Mouse (Mus musculus) hindbrain, embryonic 10.5 days (tissue): Measurements from ENCODE around the gene Polr3a. TPM values are rescaled to one million over a fixed set of nuclear protein-coding genes. Genes with fewer than 3 reads are reported as not detected.
A peak's percentile ranks its signal among the peaks of the same experiment; 100 is the strongest.
"Not testable (repeated sequence)": the region's sequence is repeated elsewhere in the genome, so short reads cannot be mapped to it uniquely, and the experiment has no call there.

ENCODE experiments used
- DNase-seq: peaks from one replicate; pipeline ENCODE4 v3.0.0-alpha.2; 2017; ENCODE audit warnings: low spot score
- H3K27ac ChIP-seq: fragments of 300-500 bp; sonication (generic); 2 replicates; pipeline ENCODE4 v1.5.1; 2016; ENCODE audit warnings: mild to moderate bottlenecking, moderate library complexity
- H3K27me3 ChIP-seq: fragments of 300-500 bp; sonication (generic); 2 replicates; pipeline ENCODE4 v1.6.1; 2016; ENCODE audit warnings: mild to moderate bottlenecking; ENCODE audit not compliant: poor library complexity, insufficient read depth, severe bottlenecking
- H3K36me3 ChIP-seq: fragments of 300-500 bp; sonication (generic); 2 replicates; pipeline ENCODE4 v1.6.1; 2016; ENCODE audit warnings: mild to moderate bottlenecking, moderate library complexity
- H3K4me1 ChIP-seq: fragments of 300-500 bp; sonication (generic); replicated peaks from 2 replicates; pipeline ENCODE4 v1.6.1; 2016; ENCODE audit warnings: mild to moderate bottlenecking
- H3K4me3 ChIP-seq: fragments of 300-500 bp; sonication (generic); 2 replicates; pipeline ENCODE4 v1.5.1; 2016; ENCODE audit warnings: mild to moderate bottlenecking, moderate library complexity
- H3K9me3 ChIP-seq: fragments of 300-500 bp; sonication (generic); 2 replicates; pipeline ENCODE4 v1.6.1; 2016; ENCODE audit warnings: mild to moderate bottlenecking, moderate library complexity
- WGBS: fragments of 180-500 bp; shearing (Covaris S2); methylation state at CpG from one replicate; pipeline ENCODE4 v1.1.7; 2016; 5-methylcytosine and 5-hydroxymethylcytosine counted together
- polyA plus RNA-seq: library from polyadenylated mRNA; unstranded; fragments of >200 nt; fragmentation: Nextera tagmentation; extraction: Ambion mirVana; gene quantifications from 2 replicates; pipeline ENCODE4 v1.2.1, GENCODE M21; 2016

The Polr3a gene
- polyA plus RNA-seq, 1 experiment from 2014 or later, result 19.2 TPM

DNA sequence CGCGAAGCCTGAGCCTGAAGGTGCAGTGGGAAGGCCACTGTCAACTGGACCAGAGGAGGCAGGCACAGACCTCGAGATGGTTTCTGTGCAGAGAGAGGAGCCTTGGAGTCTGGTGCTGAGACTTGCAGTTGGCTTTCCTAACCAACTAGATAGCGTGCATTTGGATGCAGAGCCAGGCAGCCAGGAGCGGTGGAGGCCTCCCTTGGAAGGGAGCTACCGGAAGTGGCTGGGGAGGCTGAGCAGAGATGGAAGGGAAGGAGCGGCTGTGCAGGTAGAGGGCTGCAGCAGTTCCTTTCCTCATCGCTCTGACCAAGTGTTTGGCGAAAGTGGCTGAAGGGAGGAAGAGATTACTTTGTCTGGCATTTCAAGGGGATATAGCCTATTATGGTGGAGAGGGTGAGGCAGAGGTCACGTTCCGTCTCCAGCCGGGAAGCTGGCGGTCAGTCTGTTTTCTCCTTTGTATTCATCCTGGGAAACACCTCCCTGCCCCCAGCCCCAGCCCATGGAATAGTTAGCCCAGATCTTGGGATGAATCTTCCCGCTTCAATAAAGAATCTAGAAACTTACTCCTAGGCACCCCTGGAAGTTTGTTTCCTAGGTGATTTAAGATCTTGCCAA lies 20.7 kb upstream of the Polr3a start:
- Histone ChIP-seq H3K4me3 (no peak overlapping the region; the same call in 1 of the 2 replicates), H3K4me1 (peaks cover 25% of the 10 kb centered on the region), H3K27me3 (peaks cover 9% of the 10 kb centered on the region; the same call in 1 of the 2 replicates), H3K27ac (peak overlapping the region; percentile 74), H3K9me3 (peaks cover 10% of the 10 kb centered on the region), H3K36me3 (no peaks in the 10 kb centered on the region)
- 24% methylated on average over 14 of the region's 14 CpGs for WGBS
- no peak for DNase-seq

DNA sequence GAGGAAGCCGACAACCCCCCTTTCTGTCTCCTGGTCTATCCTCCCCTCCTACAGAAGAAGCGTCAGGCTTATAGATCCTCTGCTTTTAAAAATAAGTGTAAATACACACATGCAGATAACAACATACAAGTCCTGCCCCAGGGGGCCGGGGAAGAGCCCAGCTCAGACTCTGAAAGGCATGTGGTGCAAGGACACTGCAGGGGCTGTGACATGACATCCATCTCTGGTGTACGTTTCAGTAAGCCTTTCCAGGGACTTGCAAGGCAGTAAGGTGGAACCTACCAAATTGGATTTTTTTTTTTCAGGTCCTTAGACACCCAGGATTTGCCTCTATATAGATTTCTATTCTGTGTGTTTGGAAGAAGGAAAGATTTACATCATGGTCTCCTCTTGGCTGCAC lies 14.4 kb upstream of the Polr3a start:
- no peak for DNase-seq
- WGBS, result 58% methylated on average over 4 of the region's 4 CpGs
- Histone ChIP-seq H3K27ac (peak overlapping the region; percentile 90), H3K9me3 (peaks cover 5% of the 10 kb centered on the region; the same call in 1 of the 2 replicates), H3K36me3 (peaks cover 34% of the 10 kb centered on the region), H3K27me3 (no peaks in the 10 kb centered on the region), H3K4me1 (peaks cover 15% of the 10 kb centered on the region), H3K4me3 (no peak overlapping the region)

DNA sequence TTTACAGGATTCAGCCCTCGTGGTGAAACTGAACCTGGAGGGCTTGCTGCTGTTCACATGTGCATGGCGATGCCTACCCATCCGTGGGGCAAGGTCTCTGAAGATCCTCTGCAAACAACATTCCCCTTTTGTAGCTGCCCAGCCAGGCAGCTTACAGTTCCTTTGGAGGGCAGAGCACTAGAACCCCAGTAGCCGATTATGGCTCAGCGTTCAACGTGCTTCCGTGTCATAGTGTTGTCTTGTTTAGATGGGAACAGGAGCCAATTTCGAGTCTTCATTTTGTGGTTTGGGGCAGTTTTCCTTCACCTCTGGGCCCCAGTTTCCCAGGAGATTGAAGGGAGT lies 14.0 kb upstream of the Polr3a start:
- peak overlapping the region; percentile 29 for H3K4me3 ChIP-seq
- WGBS, result 14% methylated on average over 8 of the region's 8 CpGs

DNA sequence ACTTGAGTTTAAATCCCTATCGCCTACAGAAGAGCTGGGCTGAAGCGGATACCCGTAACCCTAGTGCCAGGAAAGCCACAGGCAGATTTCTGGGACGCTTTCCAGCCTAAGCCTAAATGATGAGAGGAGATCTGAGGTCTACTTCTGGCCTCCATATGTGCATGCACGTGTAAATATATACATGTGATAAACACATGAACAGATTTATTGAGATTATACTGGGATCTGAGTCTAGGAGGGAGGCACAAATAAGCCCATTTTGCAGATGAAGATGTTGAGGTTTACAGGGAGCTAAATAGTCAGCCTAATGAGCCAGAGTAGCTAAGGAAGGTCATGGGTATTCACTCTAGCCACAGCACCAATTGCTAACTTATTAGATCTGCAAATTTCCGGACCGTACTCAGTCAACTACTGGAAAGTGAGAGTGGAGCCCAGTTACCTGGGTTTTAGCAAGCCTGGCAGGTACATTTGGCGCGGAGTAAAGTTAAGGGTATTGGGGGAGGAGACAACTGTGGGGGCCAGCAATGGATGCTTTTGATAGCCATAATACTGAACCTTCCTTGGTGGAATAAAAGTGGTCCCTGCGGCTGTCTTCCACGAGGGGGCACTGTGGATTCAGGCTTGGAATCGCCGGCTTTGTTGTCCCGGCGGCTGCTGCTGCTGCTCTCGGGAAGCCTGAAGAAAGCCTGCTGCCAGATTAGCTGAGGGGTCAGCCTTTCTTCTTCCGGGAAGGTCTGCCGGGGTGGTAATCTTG lies 13.4 kb upstream of the Polr3a start:
- Histone ChIP-seq H3K27me3 (no peaks in the 10 kb centered on the region), H3K27ac (peak overlapping the region; percentile 90), H3K9me3 (peaks cover 5% of the 10 kb centered on the region; the same call in 1 of the 2 replicates), H3K4me1 (peaks cover 15% of the 10 kb centered on the region), H3K36me3 (peaks cover 44% of the 10 kb centered on the region), H3K4me3 (peak overlapping the region; percentile 29)
- DNase-seq, result peak; percentile 91
- WGBS, result 20% methylated on average over 18 of the region's 18 CpGs

More for the DNA sequence above, 14.0 kb upstream of the Polr3a start:
- Histone ChIP-seq H3K4me1 (peaks cover 15% of the 10 kb centered on the region), H3K27ac (peak overlapping the region; percentile 90), H3K27me3 (no peaks in the 10 kb centered on the region), H3K9me3 (peaks cover 5% of the 10 kb centered on the region; the same call in 1 of the 2 replicates), H3K36me3 (peaks cover 39% of the 10 kb centered on the region)
- DNase-seq, result no peak

GRCm38 (mm10) chr14:24499478-24499877 lies 12.6 kb upstream of the Polr3a start:
- Histone ChIP-seq H3K4me1 (peaks cover 21% of the 10 kb centered on the region), H3K27ac (peak overlapping the region; percentile 50; the same call in 1 of the 2 replicates), H3K4me3 (no peak overlapping the region), H3K9me3 (peaks cover 5% of the 10 kb centered on the region; the same call in 1 of the 2 replicates), H3K27me3 (no peaks in the 10 kb centered on the region), H3K36me3 (peaks cover 52% of the 10 kb centered on the region)
- 48% methylated on average over 9 of the region's 9 CpGs for WGBS
- DNase-seq, result no peak

- H3K27me3 ChIP-seq, result no peaks in the 10 kb centered on the region
- H3K36me3 ChIP-seq, result peaks cover 60% of the 10 kb centered on the region
- H3K4me3 ChIP-seq, result no peak overlapping the region
- DNase-seq, result no peak
- H3K4me1 ChIP-seq, result peaks cover 28% of the 10 kb centered on the region
- peaks cover 2% of the 10 kb centered on the region; the same call in 1 of the 2 replicates for H3K9me3 ChIP-seq
- no peak overlapping the region for H3K27ac ChIP-seq
- WGBS, result 78% methylated on average over 5 of the region's 5 CpGs
These were observed 11.8 kb upstream of the Polr3a start for GRCm38 (mm10) chr14:24498561-24499255.

DNA sequence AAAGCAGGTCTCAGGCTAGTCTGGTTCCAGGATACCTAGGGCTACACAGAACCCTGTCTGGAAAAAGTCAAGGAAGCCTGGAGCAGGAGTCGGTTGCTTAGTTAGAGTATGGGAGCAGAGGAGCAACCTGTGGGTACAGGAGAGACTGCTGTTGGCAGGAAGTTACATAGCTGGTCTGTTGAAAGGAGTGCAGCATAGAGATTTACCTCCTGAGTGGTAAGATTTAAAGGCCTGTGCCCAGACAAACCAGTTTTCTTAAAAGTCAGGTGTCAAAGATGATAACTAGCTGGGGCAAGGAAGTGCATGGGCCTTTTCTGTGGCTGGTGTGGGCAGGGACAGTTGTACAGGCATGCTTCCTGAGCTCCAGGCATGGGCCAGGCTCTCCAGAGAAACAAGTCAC lies 10.6 kb upstream of the Polr3a start:
- Histone ChIP-seq H3K27ac (no peak overlapping the region), H3K9me3 (no peaks in the 10 kb centered on the region), H3K27me3 (no peaks in the 10 kb centered on the region), H3K4me1 (peaks cover 41% of the 10 kb centered on the region), H3K4me3 (no peak overlapping the region), H3K36me3 (peaks cover 72% of the 10 kb centered on the region)
- WGBS, result 94% methylated on average over 1 of the region's 1 CpGs
- DNase-seq, result no peak

GRCm38 (mm10) chr14:24496507-24496906 lies 9.6 kb upstream of the Polr3a start:
- Histone ChIP-seq H3K36me3 (peaks cover 78% of the 10 kb centered on the region), H3K27ac (no peak overlapping the region), H3K4me1 (peaks cover 48% of the 10 kb centered on the region), H3K4me3 (no peak overlapping the region), H3K27me3 (no peaks in the 10 kb centered on the region), H3K9me3 (no peaks in the 10 kb centered on the region)
- no peak for DNase-seq
- 90% methylated on average over 1 of the region's 1 CpGs for WGBS

DNA sequence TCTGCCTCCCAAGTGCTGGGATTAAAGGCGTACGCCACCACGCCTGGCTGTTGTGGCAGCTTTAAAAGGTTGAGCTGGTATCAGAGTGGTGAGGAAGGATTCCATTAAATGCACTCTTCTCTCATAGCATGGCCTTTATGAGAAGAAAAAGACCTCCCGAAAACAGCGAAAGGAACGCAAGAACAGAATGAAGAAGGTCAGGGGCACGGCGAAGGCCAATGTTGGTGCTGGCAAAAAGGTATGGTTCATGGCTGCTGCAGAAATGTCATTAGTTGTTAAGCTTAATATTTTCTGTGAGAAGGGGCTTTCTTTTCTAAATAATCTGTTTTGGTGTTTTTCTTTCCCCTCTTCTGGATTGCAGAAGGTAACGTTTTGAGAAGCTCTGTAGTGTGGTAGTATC lies 6.4 kb upstream of the Polr3a start:
- 87% methylated on average over 9 of the region's 9 CpGs for WGBS
- DNase-seq, result no peak
- Histone ChIP-seq H3K4me1 (peaks cover 40% of the 10 kb centered on the region), H3K27me3 (no peaks in the 10 kb centered on the region), H3K36me3 (peaks cover 64% of the 10 kb centered on the region), H3K9me3 (no peaks in the 10 kb centered on the region), H3K4me3 (peak overlapping the region; percentile 97; the same call in 1 of the 2 replicates), H3K27ac (no peak overlapping the region)

DNA sequence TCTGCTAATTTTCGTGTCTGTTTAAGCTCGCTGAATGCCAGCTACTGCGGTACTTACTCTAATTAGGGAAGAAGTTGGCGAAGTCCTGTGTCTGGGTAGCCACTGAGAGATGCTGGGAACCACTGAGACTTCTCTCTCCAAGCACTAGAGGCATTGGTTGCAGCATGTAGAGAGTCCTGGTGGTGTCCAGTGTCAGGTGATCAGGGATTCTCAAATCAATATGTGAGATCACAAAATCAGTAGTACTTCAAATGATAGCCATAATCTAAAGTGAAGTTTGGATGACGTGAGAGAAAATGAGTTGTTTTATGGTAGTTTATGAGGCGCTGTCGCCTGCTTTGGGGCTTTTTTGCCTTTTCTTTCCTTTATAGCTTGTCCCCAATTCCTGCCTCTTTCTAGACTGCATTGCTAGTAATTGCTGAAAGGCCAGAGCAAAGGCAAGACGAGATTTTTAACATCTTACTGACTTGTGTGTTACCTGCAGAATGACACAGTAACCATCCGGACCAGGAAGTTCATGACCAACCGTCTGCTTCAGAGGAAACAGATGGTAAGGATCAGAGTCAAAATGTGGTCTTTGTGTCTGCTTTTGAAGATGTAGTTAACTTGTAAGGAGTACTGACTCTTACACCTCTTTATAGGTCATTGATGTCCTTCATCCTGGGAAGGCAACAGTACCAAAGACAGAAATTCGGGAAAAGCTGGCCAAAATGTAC lies 4.6 kb upstream of the Polr3a start:
- no peaks in the 10 kb centered on the region for H3K27me3 ChIP-seq
- WGBS, result 7% methylated on average over 11 of the region's 11 CpGs
- no peaks in the 10 kb centered on the region for H3K9me3 ChIP-seq
- DNase-seq, result no peak
- H3K36me3 ChIP-seq, result peaks cover 46% of the 10 kb centered on the region
- peak overlapping the region; percentile 97 for H3K4me3 ChIP-seq
- peaks cover 41% of the 10 kb centered on the region for H3K4me1 ChIP-seq
- H3K27ac ChIP-seq, result peak overlapping the region; percentile 98

GRCm38 (mm10) chr14:24490468-24491265 lies 3.8 kb upstream of the Polr3a start:
- no peaks in the 10 kb centered on the region for H3K9me3 ChIP-seq
- WGBS, result under 1% methylated on average over 64 of the region's 64 CpGs
- no peaks in the 10 kb centered on the region for H3K27me3 ChIP-seq
- H3K36me3 ChIP-seq, result peaks cover 38% of the 10 kb centered on the region
- peak overlapping the region; percentile 97 for H3K4me3 ChIP-seq
- peak overlapping the region; percentile 98 for H3K27ac ChIP-seq
- H3K4me1 ChIP-seq, result peaks cover 48% of the 10 kb centered on the region
- peak; percentile 97 for DNase-seq

- 91% methylated on average over 7 of the region's 7 CpGs for WGBS
- not testable (repeated sequence) for H3K27me3 ChIP-seq, H3K27ac ChIP-seq, H3K9me3 ChIP-seq, DNase-seq, H3K4me3 ChIP-seq
- Histone ChIP-seq H3K36me3 (peaks cover 29% of the 10 kb centered on the region), H3K4me1 (peaks cover 49% of the 10 kb centered on the region)
These were observed 2.9 kb upstream of the Polr3a start for GRCm38 (mm10) chr14:24489772-24490171.
